Mouse (Mus musculus) liver, embryonic 12.5 days (tissue): ENCODE measurements around the gene Ccl22. TPM values are rescaled to one million over a fixed set of nuclear protein-coding genes. Genes with fewer than 3 reads are reported as not detected.

ENCODE experiments used
- ATAC-seq: fragments of 200-750 bp; cut with Nextera tagmentation; 2 replicates; pipeline ENCODE4 v1.8.0; 2017; ENCODE audit warnings: moderate number of reproducible peaks, mild to moderate bottlenecking, moderate library complexity
- H3K27ac ChIP-seq: fragments of 300-500 bp; sonication (generic); 2 replicates; pipeline ENCODE4 v1.5.1; 2016; ENCODE audit warnings: mild to moderate bottlenecking
- H3K27me3 ChIP-seq: fragments of 300-500 bp; sonication (generic); replicated peaks from 2 replicates; pipeline ENCODE4 v1.6.1; 2016; ENCODE audit warnings: mild to moderate bottlenecking, moderate library complexity
- H3K36me3 ChIP-seq: fragments of 300-500 bp; sonication (generic); 2 replicates; pipeline ENCODE4 v1.6.1; 2016; ENCODE audit warnings: mild to moderate bottlenecking, moderate library complexity
- H3K4me1 ChIP-seq: fragments of 300-500 bp; sonication (generic); 2 replicates; pipeline ENCODE4 v1.6.1; 2016
- H3K4me2 ChIP-seq: fragments of 300-500 bp; sonication (generic); 2 replicates; pipeline ENCODE4 v1.6.1; 2016; ENCODE audit warnings: mild to moderate bottlenecking, moderate library complexity
- H3K4me3 ChIP-seq: fragments of 300-500 bp; sonication (generic); 2 replicates; pipeline ENCODE4 v1.5.1; 2016; ENCODE audit warnings: mild to moderate bottlenecking, moderate library complexity
- H3K9ac ChIP-seq: fragments of 300-500 bp; sonication (generic); 2 replicates; pipeline ENCODE4 v1.6.1; 2016; ENCODE audit warnings: mild to moderate bottlenecking, moderate library complexity
- H3K9me3 ChIP-seq: fragments of 300-500 bp; sonication (generic); replicated peaks from 2 replicates; pipeline ENCODE4 v1.6.1; 2016; ENCODE audit warnings: mild to moderate bottlenecking, moderate library complexity
- whole genome bisulfite sequencing: fragments of 180-500 bp; shearing (Covaris S2); methylation state at CpG from one replicate; pipeline ENCODE4 v1.1.7; 2016; ENCODE audit not compliant: insufficient replicate concordance; 5-methylcytosine and 5-hydroxymethylcytosine counted together
- polyA plus RNA-seq: library from polyadenylated mRNA; unstranded; fragments of >200 nt; fragmentation: Nextera tagmentation; extraction: Ambion mirVana; gene quantifications from 2 replicates; pipeline ENCODE4 v1.2.1, GENCODE M21; 2016

Ccl22 gene
- polyA plus RNA-seq, 1 experiment from 2014 or later: 0.07 TPM

- ATAC-seq: no peak
- Histone ChIP-seq H3K27me3 (peaks cover 4% of the 10 kb centered on the region; the same call in 1 of the 2 replicates), H3K9me3 (no peaks in the 10 kb centered on the region), H3K4me2 (no peak overlapping the region), H3K9ac (no peak overlapping the region), H3K27ac (no peak overlapping the region), H3K36me3 (no peaks in the 10 kb centered on the region), H3K4me1 (peaks cover 27% of the 10 kb centered on the region), H3K4me3 (no peak overlapping the region)
- 79% methylated on average over 6 of the region's 6 CpGs for WGBS
Measured at GRCm38 (mm10) chr8:94739829-94740228, 5.6 kb upstream of the Ccl22 start.

- H3K4me1 ChIP-seq: peaks cover 19% of the 10 kb centered on the region
- WGBS: 80% methylated on average over 3 of the region's 3 CpGs
- ATAC-seq: no peak
- H3K4me2 ChIP-seq: no peak overlapping the region
- H3K36me3 ChIP-seq: no peaks in the 10 kb centered on the region
- no peaks in the 10 kb centered on the region for H3K9me3 ChIP-seq
- no peak overlapping the region for H3K9ac ChIP-seq
- peaks cover 4% of the 10 kb centered on the region; the same call in 1 of the 2 replicates for H3K27me3 ChIP-seq
- H3K4me3 ChIP-seq: no peak overlapping the region
- no peak overlapping the region for H3K27ac ChIP-seq
Measured at GRCm38 (mm10) chr8:94740591-94740990, 4.8 kb upstream of the Ccl22 start.

DNA sequence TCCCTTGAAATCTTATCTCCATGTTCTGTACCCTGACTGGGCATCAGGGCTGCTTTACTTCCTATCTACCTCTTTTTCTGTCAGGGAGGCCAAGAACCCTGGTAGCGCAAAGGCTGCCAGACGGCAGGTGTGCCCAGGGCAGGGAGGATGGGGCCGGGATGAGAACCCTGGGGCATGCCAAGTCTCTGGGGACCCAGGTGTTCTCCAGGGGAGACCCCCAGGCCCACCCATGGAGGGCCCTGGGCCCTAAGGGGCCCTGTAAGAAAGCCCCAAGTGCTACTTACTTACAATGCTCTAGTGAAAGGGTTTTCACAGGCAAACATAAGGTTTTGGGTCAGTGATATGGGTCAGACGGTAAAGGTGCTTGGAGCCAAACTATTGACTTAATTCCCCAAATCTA lies 3.7 kb upstream of the Ccl22 start:
- no peak overlapping the region for H3K9ac ChIP-seq
- H3K27ac ChIP-seq: no peak overlapping the region
- H3K4me1 ChIP-seq: peaks cover 8% of the 10 kb centered on the region
- no peak overlapping the region for H3K4me2 ChIP-seq
- ATAC-seq: no peak
- no peak overlapping the region for H3K4me3 ChIP-seq
- peaks cover 10% of the 10 kb centered on the region for H3K27me3 ChIP-seq
- 88% methylated on average over 4 of the region's 4 CpGs for WGBS
- H3K36me3 ChIP-seq: no peaks in the 10 kb centered on the region
- H3K9me3 ChIP-seq: no peaks in the 10 kb centered on the region

GRCm38 (mm10) chr8:94744484-94744883 lies 906 bp upstream of the Ccl22 start:
- Histone ChIP-seq H3K4me3 (no peak overlapping the region), H3K27me3 (peaks cover 10% of the 10 kb centered on the region), H3K9me3 (no peaks in the 10 kb centered on the region), H3K4me2 (no peak overlapping the region), H3K36me3 (no peaks in the 10 kb centered on the region), H3K27ac (no peak overlapping the region), H3K9ac (no peak overlapping the region), H3K4me1 (peaks cover 8% of the 10 kb centered on the region)
- ATAC-seq: no peak
- 80% methylated on average over 5 of the region's 5 CpGs for WGBS

- 62% methylated on average over 9 of the region's 9 CpGs for WGBS
- H3K36me3 ChIP-seq: no peaks in the 10 kb centered on the region
- peaks cover 8% of the 10 kb centered on the region for H3K4me1 ChIP-seq
- no peak overlapping the region for H3K4me3 ChIP-seq
- no peak overlapping the region for H3K27ac ChIP-seq
- ATAC-seq: no peak
- H3K9me3 ChIP-seq: no peaks in the 10 kb centered on the region
- H3K27me3 ChIP-seq: peaks cover 15% of the 10 kb centered on the region
- H3K4me2 ChIP-seq: no peak overlapping the region
- H3K9ac ChIP-seq: no peak overlapping the region
Measured at GRCm38 (mm10) chr8:94744972-94745371, 418 bp upstream of the Ccl22 start.

GRCm38 (mm10) chr8:94746832-94747231 lies 1.4 kb downstream of the Ccl22 start:
- H3K36me3 ChIP-seq: no peaks in the 10 kb centered on the region
- H3K27ac ChIP-seq: no peak overlapping the region
- no peak overlapping the region for H3K4me3 ChIP-seq
- H3K9ac ChIP-seq: no peak overlapping the region
- H3K4me2 ChIP-seq: no peak overlapping the region
- ATAC-seq: no peak
- peaks cover 8% of the 10 kb centered on the region for H3K4me1 ChIP-seq
- H3K9me3 ChIP-seq: no peaks in the 10 kb centered on the region
- H3K27me3 ChIP-seq: peaks cover 19% of the 10 kb centered on the region
- WGBS: 68% methylated on average over 8 of the region's 8 CpGs

- H3K27me3 ChIP-seq: peaks cover 24% of the 10 kb centered on the region
Measured at GRCm38 (mm10) chr8:94748363-94748762, 3.0 kb downstream of the Ccl22 start.

GRCm38 (mm10) chr8:94749942-94750341 lies 4.6 kb downstream of the Ccl22 start:
- Histone ChIP-seq H3K9me3 (no peaks in the 10 kb centered on the region), H3K27me3 (peaks cover 36% of the 10 kb centered on the region), H3K4me2 (no peak overlapping the region), H3K9ac (no peak overlapping the region), H3K27ac (no peak overlapping the region), H3K4me3 (no peak overlapping the region), H3K36me3 (no peaks in the 10 kb centered on the region), H3K4me1 (peaks cover 8% of the 10 kb centered on the region)
- no peak for ATAC-seq
- 77% methylated on average over 3 of the region's 3 CpGs for WGBS

More at GRCm38 (mm10) chr8:94748363-94748762, 3.0 kb downstream of the Ccl22 start:
- Histone ChIP-seq H3K9ac (no peak overlapping the region), H3K36me3 (no peaks in the 10 kb centered on the region), H3K27ac (no peak overlapping the region), H3K4me2 (no peak overlapping the region), H3K4me3 (no peak overlapping the region), H3K9me3 (no peaks in the 10 kb centered on the region), H3K4me1 (peaks cover 8% of the 10 kb centered on the region)
- 54% methylated on average over 4 of the region's 4 CpGs for WGBS
- 0 out of 2 replicates have a peak, but pooled peaks have one; percentile 42 for ATAC-seq

- H3K27me3 ChIP-seq: peaks cover 43% of the 10 kb centered on the region
- 63% methylated on average over 10 of the region's 10 CpGs for WGBS
- H3K27ac ChIP-seq: no peak overlapping the region
Measured at GRCm38 (mm10) chr8:94751023-94751849, 5.8 kb downstream of the Ccl22 start.

DNA sequence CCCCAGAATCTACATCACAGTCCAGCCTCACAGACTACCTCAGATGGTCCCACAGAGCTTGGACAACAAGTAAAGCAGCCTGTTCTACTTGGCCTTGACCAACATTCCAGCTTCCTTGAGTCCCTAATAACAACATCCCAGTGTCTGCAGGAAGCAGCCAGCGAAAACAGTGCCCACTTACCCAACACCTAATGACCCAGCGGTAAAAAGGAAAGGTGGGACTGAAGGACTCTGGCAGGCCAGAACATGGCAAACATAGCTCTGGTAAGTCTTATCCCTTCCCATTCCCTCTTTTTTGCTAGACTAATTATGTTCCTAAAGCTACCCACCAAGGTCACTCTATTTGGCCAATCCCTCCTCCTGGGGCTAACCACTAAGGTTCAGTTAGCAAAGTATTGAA lies 8.6 kb downstream of the Ccl22 start:
- peaks cover 35% of the 10 kb centered on the region; the same call in 1 of the 2 replicates for H3K27me3 ChIP-seq
- no peak overlapping the region for H3K9ac ChIP-seq
- H3K4me2 ChIP-seq: no peak overlapping the region
- H3K27ac ChIP-seq: no peak overlapping the region
- H3K4me3 ChIP-seq: no peak overlapping the region
- WGBS: 75% methylated on average over 2 of the region's 2 CpGs
- ATAC-seq: no peak
- no peaks in the 10 kb centered on the region for H3K4me1 ChIP-seq
- H3K36me3 ChIP-seq: no peaks in the 10 kb centered on the region
- no peaks in the 10 kb centered on the region for H3K9me3 ChIP-seq

More at GRCm38 (mm10) chr8:94751023-94751849, 5.8 kb downstream of the Ccl22 start:
- H3K4me1 ChIP-seq: peaks cover 8% of the 10 kb centered on the region
- H3K9ac ChIP-seq: no peak overlapping the region
- no peak for ATAC-seq
- H3K9me3 ChIP-seq: no peaks in the 10 kb centered on the region
- H3K4me2 ChIP-seq: no peak overlapping the region
- no peaks in the 10 kb centered on the region for H3K36me3 ChIP-seq
- H3K4me3 ChIP-seq: no peak overlapping the region

GRCm38 (mm10) chr8:94754486-94754885 lies 9.1 kb downstream of the Ccl22 start:
- Histone ChIP-seq H3K36me3 (no peaks in the 10 kb centered on the region), H3K9ac (no peak overlapping the region), H3K4me2 (no peak overlapping the region), H3K27ac (no peak overlapping the region), H3K4me3 (no peak overlapping the region), H3K9me3 (no peaks in the 10 kb centered on the region), H3K4me1 (no peaks in the 10 kb centered on the region), H3K27me3 (peaks cover 34% of the 10 kb centered on the region; the same call in 1 of the 2 replicates)
- no peak for ATAC-seq
- 67% methylated on average over 2 of the region's 2 CpGs for WGBS

- Histone ChIP-seq H3K27me3 (peaks cover 73% of the 10 kb centered on the region), H3K9ac (no peak overlapping the region), H3K9me3 (no peaks in the 10 kb centered on the region), H3K4me2 (no peak overlapping the region), H3K4me3 (no peak overlapping the region), H3K36me3 (no peaks in the 10 kb centered on the region), H3K27ac (no peak overlapping the region), H3K4me1 (peaks cover 31% of the 10 kb centered on the region)
- no peak for ATAC-seq
- WGBS: 63% methylated on average over 9 of the region's 9 CpGs
Measured at GRCm38 (mm10) chr8:94767035-94767434, 21.6 kb downstream of the Ccl22 start.
